Mouse (Mus musculus) megakaryocyte, embryonic 14.5 days (primary cell): ENCODE measurements around the gene Cdk14.

Source experiments
- FLI1 ChIP-seq: IDR thresholded peaks from 2 replicates; pipeline ENCODE4 v1.6.1; 2012; ENCODE audit warnings: low read length, inconsistent platforms, mixed read lengths
- GATA1 ChIP-seq: IDR thresholded peaks from 3 replicates; pipeline ENCODE4 v1.6.1; 2012; ENCODE audit warnings: mixed read lengths, low read length, inconsistent platforms, borderline replicate concordance

DNA sequence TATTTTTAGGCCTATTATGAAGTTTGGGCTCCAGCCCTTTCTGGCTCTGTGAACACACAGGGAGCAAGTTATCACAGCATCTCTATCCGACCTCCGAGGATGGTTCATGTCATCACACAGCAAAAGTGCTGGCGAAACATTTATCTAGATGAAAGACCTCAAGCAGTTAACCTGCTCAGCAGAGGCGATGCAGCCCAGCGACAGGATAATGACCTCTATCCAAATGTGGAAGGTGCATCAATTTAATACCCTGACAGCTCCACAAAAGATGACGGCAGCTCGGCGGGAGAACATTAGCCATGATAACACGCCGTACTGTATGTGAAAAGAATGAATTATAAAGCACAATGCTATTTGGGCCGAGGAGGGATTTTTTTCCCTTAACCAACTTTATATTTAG lies 586.2 kb downstream of the Cdk14 start:
- TF ChIP-seq GATA1 (no peak), FLI1 (no peak)
